Mouse (Mus musculus): ENCODE measurements at regions not wholly inside any gene's neighbourhood (a gene's known extent, or its start where the extent isn't known, plus 50 kb on each side); places are given as distances from the start of the nearest gene placed in this dataset.

DNA sequence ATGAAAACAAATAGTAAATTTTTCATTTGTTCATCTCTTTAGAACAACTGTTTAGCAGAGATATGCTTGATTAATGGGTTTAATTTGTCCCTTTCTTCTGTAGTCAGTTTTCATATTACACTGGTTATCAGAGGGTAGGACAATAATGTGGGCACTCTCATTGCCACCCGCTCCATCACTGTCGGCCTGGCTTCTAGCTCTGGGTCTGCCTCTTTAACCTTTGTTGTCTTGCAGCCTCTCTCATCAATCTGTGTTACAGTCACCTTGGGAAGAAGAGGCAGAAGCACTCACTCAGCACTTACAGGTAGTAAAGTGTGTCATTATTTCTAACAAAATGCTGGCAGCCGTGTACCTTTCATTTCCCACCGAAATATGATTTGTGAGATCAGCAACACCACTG is 690.5 kb downstream of the Gbe1 start:
- no peak overlapping the region for H3K27ac ChIP-seq (ENCODE audit: insufficient read depth, low read depth, low read length, poor library complexity, severe bottlenecking)
- H3K4me3 ChIP-seq (ENCODE audit: insufficient read depth in 1 of 2, low read depth in 1 of 2, low read length in 2 of 2, poor library complexity in 1 of 2, severe bottlenecking in 1 of 2) = no peak overlapping the region
- no peaks in the 10 kb centered on the region for H3K36me3 ChIP-seq (ENCODE audit: control insufficient read depth, insufficient read depth, low read length, poor library complexity, severe bottlenecking)
- no peak for DNase-seq (ENCODE audit: low read depth, low spot score)
- H3K9me3 ChIP-seq (ENCODE audit: control insufficient read depth, insufficient read depth, low read depth, low read length) = no peaks in the 10 kb centered on the region
- in situ Hi-C loops (cut with MboI; ENCODE audit: low sequenced_read_pairs in 2 of 2, unreplicated experiment in 2 of 2) = no loop called here
- TF ChIP-seq MAFK (IDR thresholded peaks at IDR 0.05; ENCODE audit: insufficient read depth, low read depth, low read length) (no peak), ZNF384 (IDR thresholded peaks at IDR 0.05; ENCODE audit: low read depth, low read length) (no peak), CHD2 (IDR thresholded peaks at IDR 0.05; ENCODE audit: low read depth, low read length) (no peak), ZC3H11A (IDR thresholded peaks at IDR 0.05; ENCODE audit: borderline replicate concordance, low read depth, low read length) (no peak), HCFC1 (IDR thresholded peaks at IDR 0.05; ENCODE audit: borderline replicate concordance, insufficient read depth, low read length) (no peak)
- no peak overlapping the region for H3K9ac ChIP-seq (ENCODE audit: insufficient read depth, low read depth, low read length, poor library complexity, severe bottlenecking)
- no peaks in the 10 kb centered on the region for H3K4me1 ChIP-seq (ENCODE audit: control insufficient read depth in 2 of 2, insufficient read depth in 2 of 2, low read length in 2 of 2, poor library complexity in 1 of 2)

DNA sequence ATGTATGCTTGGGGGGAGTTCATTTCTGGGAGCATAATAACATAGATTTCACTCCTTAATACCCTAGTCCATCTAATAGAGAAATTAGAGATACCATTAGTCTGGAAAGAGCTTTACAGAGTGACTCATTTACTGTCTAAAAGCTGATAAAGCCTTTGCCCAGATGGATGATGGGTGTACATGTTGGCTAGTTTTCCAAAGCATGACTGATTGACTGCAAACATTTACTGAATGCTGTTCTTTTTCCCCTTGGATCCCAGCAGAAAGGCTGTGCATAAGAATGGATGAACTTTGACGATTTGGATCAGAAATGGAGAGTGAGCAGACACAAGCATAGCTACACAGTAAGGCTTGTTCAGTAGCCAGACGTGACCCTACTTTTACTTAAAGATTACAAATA is 729.6 kb downstream of the Gbe1 start:
- in situ Hi-C loops (cut with MboI; ENCODE audit: low sequenced_read_pairs in 2 of 2, unreplicated experiment in 2 of 2) = no loop called here
- Histone ChIP-seq H3K27ac (ENCODE audit: insufficient read depth, low read depth, low read length, poor library complexity, severe bottlenecking) (no peak overlapping the region), H3K36me3 (ENCODE audit: control insufficient read depth, insufficient read depth, low read length, poor library complexity, severe bottlenecking) (no peaks in the 10 kb centered on the region), H3K9me3 (ENCODE audit: control insufficient read depth, insufficient read depth, low read depth, low read length) (no peaks in the 10 kb centered on the region), H3K4me1 (ENCODE audit: control insufficient read depth in 2 of 2, insufficient read depth in 2 of 2, low read length in 2 of 2, poor library complexity in 1 of 2) (no peaks in the 10 kb centered on the region), H3K4me3 (ENCODE audit: insufficient read depth in 1 of 2, low read depth in 1 of 2, low read length in 2 of 2, poor library complexity in 1 of 2, severe bottlenecking in 1 of 2) (no peak overlapping the region), H3K9ac (ENCODE audit: insufficient read depth, low read depth, low read length, poor library complexity, severe bottlenecking) (no peak overlapping the region)
- TF ChIP-seq HCFC1 (IDR thresholded peaks at IDR 0.05; ENCODE audit: borderline replicate concordance, insufficient read depth, low read length) (no peak), CHD2 (IDR thresholded peaks at IDR 0.05; ENCODE audit: low read depth, low read length) (no peak), MAFK (IDR thresholded peaks at IDR 0.05; ENCODE audit: insufficient read depth, low read depth, low read length) (no peak), ZC3H11A (IDR thresholded peaks at IDR 0.05; ENCODE audit: borderline replicate concordance, low read depth, low read length) (no peak), ZNF384 (IDR thresholded peaks at IDR 0.05; ENCODE audit: low read depth, low read length) (no peak)
- DNase-seq (ENCODE audit: low read depth, low spot score) = no peak

DNA sequence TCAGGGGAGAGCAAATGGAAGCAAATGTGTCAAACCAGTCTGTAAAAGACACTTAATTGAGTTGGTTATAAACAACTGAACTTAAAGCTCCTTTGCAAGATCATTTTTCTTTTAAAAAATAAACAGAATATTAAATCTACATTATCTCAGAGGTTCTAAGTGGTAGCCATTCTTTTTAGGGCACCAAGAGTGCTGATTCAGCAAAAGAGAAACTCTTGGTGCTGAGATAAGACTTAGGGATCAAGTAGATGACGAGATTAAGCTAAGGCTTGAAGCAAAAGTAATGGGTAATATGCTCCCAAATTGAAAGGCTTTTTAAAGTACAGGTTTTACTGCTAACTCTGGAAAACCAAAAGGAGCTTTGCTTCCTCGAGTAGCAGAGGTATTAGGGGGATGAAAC is 740.5 kb downstream of the Gbe1 start:
- no peaks in the 10 kb centered on the region for H3K36me3 ChIP-seq (ENCODE audit: control insufficient read depth, insufficient read depth, low read length, poor library complexity, severe bottlenecking)
- H3K4me1 ChIP-seq (ENCODE audit: control insufficient read depth in 2 of 2, insufficient read depth in 2 of 2, low read length in 2 of 2, poor library complexity in 1 of 2) = no peaks in the 10 kb centered on the region
- no peak for TF ChIP-seq HCFC1 (IDR thresholded peaks at IDR 0.05; ENCODE audit: borderline replicate concordance, insufficient read depth, low read length)
- no peak for TF ChIP-seq CHD2 (IDR thresholded peaks at IDR 0.05; ENCODE audit: low read depth, low read length)
- TF ChIP-seq ZC3H11A (IDR thresholded peaks at IDR 0.05; ENCODE audit: borderline replicate concordance, low read depth, low read length) = no peak
- no peak for TF ChIP-seq ZNF384 (IDR thresholded peaks at IDR 0.05; ENCODE audit: low read depth, low read length)
- TF ChIP-seq MAFK (IDR thresholded peaks at IDR 0.05; ENCODE audit: insufficient read depth, low read depth, low read length) = peak; percentile 91
- no peak overlapping the region for H3K4me3 ChIP-seq (ENCODE audit: insufficient read depth in 1 of 2, low read depth in 1 of 2, low read length in 2 of 2, poor library complexity in 1 of 2, severe bottlenecking in 1 of 2)
- no peak for DNase-seq (ENCODE audit: low read depth, low spot score)
- no peaks in the 10 kb centered on the region for H3K9me3 ChIP-seq (ENCODE audit: control insufficient read depth, insufficient read depth, low read depth, low read length)
- H3K27ac ChIP-seq (ENCODE audit: insufficient read depth, low read depth, low read length, poor library complexity, severe bottlenecking) = no peak overlapping the region
- in situ Hi-C loops (cut with MboI; ENCODE audit: low sequenced_read_pairs in 2 of 2, unreplicated experiment in 2 of 2) = no loop called here
- H3K9ac ChIP-seq (ENCODE audit: insufficient read depth, low read depth, low read length, poor library complexity, severe bottlenecking) = no peak overlapping the region

DNA sequence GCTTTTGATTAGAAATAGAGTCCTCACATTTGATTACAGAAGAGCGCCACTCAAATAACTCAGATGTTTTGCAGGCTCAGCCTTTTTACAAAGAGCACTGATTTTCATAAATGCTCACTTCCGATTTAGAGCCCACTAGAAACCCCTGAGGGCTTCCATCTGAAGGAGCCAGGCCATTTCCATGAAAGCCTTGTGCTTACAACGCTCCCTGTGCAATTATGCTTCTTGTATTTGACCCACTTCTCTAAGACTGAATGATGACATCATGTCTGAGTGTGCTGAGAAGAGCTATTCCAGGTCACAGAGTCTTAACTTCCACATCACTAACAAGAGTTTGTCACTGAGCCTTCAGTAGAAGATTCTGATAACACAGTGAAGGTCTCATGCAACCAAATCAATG is 749.0 kb downstream of the Gbe1 start:
- H3K9me3 ChIP-seq (ENCODE audit: control insufficient read depth, insufficient read depth, low read depth, low read length) = no peaks in the 10 kb centered on the region
- no peak overlapping the region for H3K27ac ChIP-seq (ENCODE audit: insufficient read depth, low read depth, low read length, poor library complexity, severe bottlenecking)
- no peaks in the 10 kb centered on the region for H3K36me3 ChIP-seq (ENCODE audit: control insufficient read depth, insufficient read depth, low read length, poor library complexity, severe bottlenecking)
- H3K9ac ChIP-seq (ENCODE audit: insufficient read depth, low read depth, low read length, poor library complexity, severe bottlenecking) = no peak overlapping the region
- DNase-seq (ENCODE audit: low read depth, low spot score) = no peak
- no peaks in the 10 kb centered on the region for H3K4me1 ChIP-seq (ENCODE audit: control insufficient read depth in 2 of 2, insufficient read depth in 2 of 2, low read length in 2 of 2, poor library complexity in 1 of 2)
- H3K4me3 ChIP-seq (ENCODE audit: insufficient read depth in 1 of 2, low read depth in 1 of 2, low read length in 2 of 2, poor library complexity in 1 of 2, severe bottlenecking in 1 of 2) = no peak overlapping the region
- TF ChIP-seq ZNF384 (IDR thresholded peaks at IDR 0.05; ENCODE audit: low read depth, low read length) = no peak
- no peak for TF ChIP-seq MAFK (IDR thresholded peaks at IDR 0.05; ENCODE audit: insufficient read depth, low read depth, low read length)
- TF ChIP-seq ZC3H11A (IDR thresholded peaks at IDR 0.05; ENCODE audit: borderline replicate concordance, low read depth, low read length) = no peak
- no peak for TF ChIP-seq HCFC1 (IDR thresholded peaks at IDR 0.05; ENCODE audit: borderline replicate concordance, insufficient read depth, low read length)
- no peak for TF ChIP-seq CHD2 (IDR thresholded peaks at IDR 0.05; ENCODE audit: low read depth, low read length)
- in situ Hi-C loops (cut with MboI; ENCODE audit: low sequenced_read_pairs in 2 of 2, unreplicated experiment in 2 of 2) = no loop called here

DNA sequence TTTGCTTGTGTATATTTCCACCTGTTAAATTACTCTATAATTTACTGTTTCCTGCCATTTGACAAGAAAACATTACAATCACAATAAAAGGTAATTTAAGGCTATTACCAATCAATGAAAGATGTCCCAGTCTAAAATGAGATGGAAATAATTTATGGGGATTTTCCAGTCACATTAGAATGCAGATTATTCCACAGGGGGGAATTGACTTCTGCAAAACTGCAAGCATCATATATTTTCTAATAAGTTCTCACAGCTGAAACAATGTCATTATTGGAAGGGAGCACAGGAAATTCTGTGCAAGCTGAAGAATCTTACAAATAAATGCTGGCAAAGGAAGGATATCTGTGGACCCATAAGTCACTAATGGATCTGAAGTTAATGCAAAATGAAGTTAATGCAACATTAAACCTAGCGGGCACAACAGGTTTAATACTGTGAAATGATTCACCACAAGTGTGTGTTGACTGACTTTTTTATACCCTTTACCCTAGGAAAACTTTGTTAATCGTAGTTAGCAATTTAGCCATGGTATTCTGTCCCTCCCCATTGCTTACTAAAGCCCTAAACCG is 749.7 kb downstream of the Gbe1 start:
- no peaks in the 10 kb centered on the region for H3K9me3 ChIP-seq (ENCODE audit: control insufficient read depth, insufficient read depth, low read depth, low read length)
- TF ChIP-seq HCFC1 (IDR thresholded peaks at IDR 0.05; ENCODE audit: borderline replicate concordance, insufficient read depth, low read length) (no peak), ZC3H11A (IDR thresholded peaks at IDR 0.05; ENCODE audit: borderline replicate concordance, low read depth, low read length) (no peak), CHD2 (IDR thresholded peaks at IDR 0.05; ENCODE audit: low read depth, low read length) (no peak), MAFK (IDR thresholded peaks at IDR 0.05; ENCODE audit: insufficient read depth, low read depth, low read length) (no peak), ZNF384 (IDR thresholded peaks at IDR 0.05; ENCODE audit: low read depth, low read length) (no peak)
- no peak overlapping the region for H3K9ac ChIP-seq (ENCODE audit: insufficient read depth, low read depth, low read length, poor library complexity, severe bottlenecking)
- in situ Hi-C loops (cut with MboI; ENCODE audit: low sequenced_read_pairs in 2 of 2, unreplicated experiment in 2 of 2) = no loop called here
- no peaks in the 10 kb centered on the region for H3K4me1 ChIP-seq (ENCODE audit: control insufficient read depth in 2 of 2, insufficient read depth in 2 of 2, low read length in 2 of 2, poor library complexity in 1 of 2)
- no peak overlapping the region for H3K27ac ChIP-seq (ENCODE audit: insufficient read depth, low read depth, low read length, poor library complexity, severe bottlenecking)
- no peak for DNase-seq (ENCODE audit: low read depth, low spot score)
- no peaks in the 10 kb centered on the region for H3K36me3 ChIP-seq (ENCODE audit: control insufficient read depth, insufficient read depth, low read length, poor library complexity, severe bottlenecking)
- no peak overlapping the region for H3K4me3 ChIP-seq (ENCODE audit: insufficient read depth in 1 of 2, low read depth in 1 of 2, low read length in 2 of 2, poor library complexity in 1 of 2, severe bottlenecking in 1 of 2)
